Mouse (Mus musculus) cortical plate, adult 2 months (tissue): ENCODE results near the gene Syt16. TPM values are rescaled to one million over a fixed set of nuclear protein-coding genes. Genes with fewer than 3 reads are reported as not detected.

ENCODE experiments used
- H3K27ac ChIP-seq: fragments of 200-500 bp; 2 replicates; pipeline ENCODE4 v1.5.1; 2012; ENCODE audit warnings: low read length, control low read depth, inconsistent platforms; ENCODE audit not compliant: insufficient read depth
- H3K4me1 ChIP-seq: fragments of 200-500 bp; 2 replicates; pipeline ENCODE4 v1.6.1; 2011; ENCODE audit warnings: low read length; ENCODE audit not compliant: control insufficient read depth, insufficient read depth
- H3K4me3 ChIP-seq: fragments of 200-500 bp; 2 replicates; pipeline ENCODE4 v1.5.1; 2011; ENCODE audit warnings: mild to moderate bottlenecking, low read length, control low read depth; ENCODE audit not compliant: insufficient read depth
- CTCF ChIP-seq: fragments of 200-500 bp; IDR thresholded peaks from 2 replicates; pipeline ENCODE4 v1.5.1; 2011; ENCODE audit warnings: mild to moderate bottlenecking, control low read depth, low read length; ENCODE audit not compliant: insufficient read depth; ENCODE audit errors: extremely low read depth
- POLR2A ChIP-seq: fragments of 200-500 bp; IDR thresholded peaks from 2 replicates; pipeline ENCODE4 v1.6.1; 2011; ENCODE audit warnings: mild to moderate bottlenecking, low read length, control low read depth; ENCODE audit not compliant: insufficient read depth; ENCODE audit errors: extremely low read depth
- polyA plus RNA-seq: library from polyadenylated mRNA; depleted of rRNA; stranded (reverse); fragments of >200 nt; gene quantifications from 2 replicates; pipeline ENCODE4 v1.2.3, GENCODE M21; 2012; rRNA removed

The Syt16 gene
- 64.3 and 68.0 TPM in 2 replicates for polyA plus RNA-seq

DNA sequence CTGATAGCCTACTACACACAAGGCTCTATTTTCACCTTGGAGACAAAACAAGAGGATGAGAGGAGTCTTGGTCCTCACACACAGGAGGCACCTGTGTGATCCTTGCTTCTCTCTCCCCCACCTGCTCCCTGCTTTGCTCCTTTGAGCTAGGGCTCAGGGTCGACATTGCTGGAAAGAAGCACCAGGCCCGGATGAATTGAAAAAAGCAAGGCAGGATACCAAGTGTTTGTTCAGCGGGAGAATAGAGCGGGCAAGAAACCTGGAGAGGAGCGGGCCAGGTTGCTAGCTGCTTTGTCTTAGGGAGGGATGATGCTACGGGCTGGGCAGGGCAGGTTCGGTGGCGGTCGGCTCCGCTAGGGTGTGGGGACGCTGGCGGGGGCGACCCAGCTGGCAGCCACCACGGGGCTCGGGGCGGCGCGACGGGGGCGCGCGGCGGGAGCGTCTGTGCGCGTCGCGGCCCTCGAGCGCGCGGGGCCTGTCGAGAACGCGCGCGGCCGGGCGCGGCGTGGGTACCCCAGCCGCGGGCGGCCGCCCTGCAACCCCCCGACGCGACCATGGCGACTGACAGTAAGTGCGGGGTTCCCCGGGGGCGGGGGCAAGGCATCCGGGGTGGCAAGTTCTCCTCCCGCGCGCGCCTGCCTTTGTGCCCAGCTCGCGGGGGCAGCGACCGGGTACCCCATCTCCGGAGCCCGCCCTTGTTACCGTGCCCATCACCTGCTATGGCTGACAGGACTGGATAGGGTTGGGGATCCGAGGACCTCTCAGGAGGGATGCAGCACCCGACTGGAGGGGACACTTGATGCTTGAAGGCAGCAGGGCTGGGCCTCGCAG, at the start of gene Syt16:
Gene Syt16, plus strand, starts transcription at position 365 of the 831 bp plus-strand sequence.
- Histone ChIP-seq H3K4me3 (peak within 1 kb of the TSS; percentile 47), H3K27ac (peak within 1 kb of the TSS; percentile 92)

DNA sequence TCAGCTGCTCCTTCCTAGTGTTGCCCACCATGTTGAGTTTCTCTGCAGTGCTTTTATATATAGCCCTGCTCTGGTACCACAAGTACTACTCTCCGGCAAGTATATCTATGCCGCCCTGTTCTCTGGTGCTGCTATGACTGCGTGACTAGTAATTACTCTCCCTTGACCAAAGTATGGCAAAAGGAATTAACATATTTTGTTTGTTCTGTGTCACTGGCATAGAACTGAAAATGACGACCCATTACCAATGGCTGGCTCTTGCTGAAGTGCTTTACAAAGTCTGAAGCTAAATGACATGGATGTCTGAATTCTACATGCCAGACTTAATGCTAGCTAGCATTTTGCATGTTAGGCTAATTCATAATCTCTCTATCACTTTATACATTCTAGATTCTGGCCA, 49.0 kb upstream of the Syt16 start:
- Histone ChIP-seq H3K4me3 (no peak overlapping the region; the same call in 1 of the 2 replicates), H3K27ac (no peak overlapping the region), H3K4me1 (no peaks in the 10 kb centered on the region)
- no peak for TF ChIP-seq POLR2A
- no peak for TF ChIP-seq CTCF

More for the DNA sequence above, at the start of gene Syt16:
- TF ChIP-seq CTCF, result no peak
- TF ChIP-seq POLR2A, result peak; percentile 35; the same call in 1 of the 2 replicates
- H3K4me1 ChIP-seq, result no peaks in the 10 kb centered on the region

GRCm38 (mm10) chr12:73949318-73950058, 48.0 kb upstream of the Syt16 start:
- Histone ChIP-seq H3K27ac (0 out of 2 replicates have a peak overlapping the region, but pooled peaks have one; percentile 1), H3K4me3 (peak overlapping the region; percentile 47), H3K4me1 (no peaks in the 10 kb centered on the region)
- TF ChIP-seq CTCF (no peak), POLR2A (no peak)

GRCm38 (mm10) chr12:73952879-73953278, 44.6 kb upstream of the Syt16 start:
- no peak overlapping the region for H3K27ac ChIP-seq
- H3K4me1 ChIP-seq, result no peaks in the 10 kb centered on the region
- no peak overlapping the region for H3K4me3 ChIP-seq
- no peak for TF ChIP-seq CTCF
- no peak for TF ChIP-seq POLR2A

DNA sequence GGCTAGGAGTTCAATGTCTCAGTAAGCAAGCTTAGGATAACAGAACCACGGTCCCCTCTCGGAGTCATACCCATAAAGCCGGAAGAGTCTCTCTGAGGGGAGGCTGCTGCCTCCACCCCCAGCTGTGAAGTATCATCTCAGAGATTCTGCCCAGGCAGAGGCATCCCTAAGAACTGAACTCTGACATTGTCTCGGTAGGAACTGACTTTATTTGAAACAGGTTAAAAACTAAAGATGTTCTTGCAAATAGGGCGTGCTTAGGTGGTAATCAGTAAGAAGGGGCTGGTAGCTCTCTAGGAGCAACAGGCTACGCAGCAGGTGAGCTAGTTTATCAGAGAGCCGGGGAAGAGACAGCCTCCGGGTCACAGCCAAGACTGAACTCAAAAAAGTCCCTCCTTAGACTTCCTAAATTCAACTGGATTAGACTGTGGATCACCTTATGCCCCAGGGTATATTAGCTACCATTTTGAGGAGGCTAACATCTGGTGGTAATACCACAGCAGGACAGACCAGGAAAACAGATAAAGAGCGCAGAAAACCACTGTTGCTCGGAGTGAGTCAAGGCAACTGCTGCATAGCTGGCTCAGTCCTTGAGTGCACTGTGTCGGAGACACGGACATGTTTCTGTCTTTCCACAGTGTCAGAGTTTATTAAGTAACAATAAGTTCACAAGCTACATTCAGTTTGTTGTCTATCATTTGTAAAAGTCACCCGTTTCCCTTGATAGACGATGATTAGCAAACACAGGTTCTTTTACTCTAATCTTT, 43.9 kb upstream of the Syt16 start:
- Histone ChIP-seq H3K4me3 (no peak overlapping the region), H3K27ac (no peak overlapping the region), H3K4me1 (no peaks in the 10 kb centered on the region)
- no peak for TF ChIP-seq POLR2A
- TF ChIP-seq CTCF, result no peak

DNA sequence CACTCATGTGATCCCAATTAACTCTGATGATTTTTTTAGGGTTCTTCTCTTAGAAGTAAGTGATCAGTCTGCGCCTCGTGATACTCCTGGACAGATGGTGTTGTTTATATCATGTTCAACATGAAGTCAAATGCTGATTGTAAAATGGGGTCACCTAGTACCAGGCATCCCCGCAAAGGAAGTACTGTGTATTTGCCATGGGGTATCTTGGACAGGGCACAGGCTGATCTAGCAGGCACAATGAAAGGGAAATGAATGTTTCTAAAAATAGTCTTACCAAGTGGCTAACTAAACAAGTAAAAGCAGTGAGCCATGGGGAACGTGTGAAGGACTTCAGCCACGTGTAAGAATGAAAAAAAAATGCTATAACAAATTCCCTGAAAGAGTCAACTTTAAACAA, 42.7 kb upstream of the Syt16 start:
- H3K4me1 ChIP-seq, result no peaks in the 10 kb centered on the region
- H3K4me3 ChIP-seq, result no peak overlapping the region
- no peak overlapping the region for H3K27ac ChIP-seq
- TF ChIP-seq CTCF (no peak), POLR2A (no peak)

DNA sequence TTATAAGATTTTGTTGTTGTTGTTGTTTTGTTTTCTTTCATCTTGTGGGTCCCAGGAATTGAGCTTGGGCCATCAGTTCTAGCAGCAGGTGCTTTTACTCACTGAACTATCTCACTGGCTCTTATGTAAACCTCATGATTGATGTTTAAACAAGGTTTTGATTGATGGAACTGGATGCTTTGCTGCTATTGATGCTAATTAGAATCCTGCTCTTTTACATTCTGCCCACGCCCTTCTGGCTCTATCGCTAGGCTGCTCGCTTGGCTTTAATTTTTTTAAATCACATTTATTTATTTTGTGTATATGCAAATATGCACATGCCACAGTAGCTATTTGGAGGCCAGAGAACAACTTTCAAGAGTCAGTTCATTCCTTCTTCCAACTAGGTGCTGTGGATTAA, 39.8 kb upstream of the Syt16 start:
- Histone ChIP-seq H3K4me1 (no peaks in the 10 kb centered on the region), H3K4me3 (no peak overlapping the region), H3K27ac (no peak overlapping the region)
- TF ChIP-seq POLR2A (no peak), CTCF (no peak)

GRCm38 (mm10) chr12:73958830-73959229, 38.6 kb upstream of the Syt16 start:
- Histone ChIP-seq H3K27ac (no peak overlapping the region), H3K4me1 (no peaks in the 10 kb centered on the region), H3K4me3 (no peak overlapping the region)
- no peak for TF ChIP-seq CTCF
- no peak for TF ChIP-seq POLR2A

DNA sequence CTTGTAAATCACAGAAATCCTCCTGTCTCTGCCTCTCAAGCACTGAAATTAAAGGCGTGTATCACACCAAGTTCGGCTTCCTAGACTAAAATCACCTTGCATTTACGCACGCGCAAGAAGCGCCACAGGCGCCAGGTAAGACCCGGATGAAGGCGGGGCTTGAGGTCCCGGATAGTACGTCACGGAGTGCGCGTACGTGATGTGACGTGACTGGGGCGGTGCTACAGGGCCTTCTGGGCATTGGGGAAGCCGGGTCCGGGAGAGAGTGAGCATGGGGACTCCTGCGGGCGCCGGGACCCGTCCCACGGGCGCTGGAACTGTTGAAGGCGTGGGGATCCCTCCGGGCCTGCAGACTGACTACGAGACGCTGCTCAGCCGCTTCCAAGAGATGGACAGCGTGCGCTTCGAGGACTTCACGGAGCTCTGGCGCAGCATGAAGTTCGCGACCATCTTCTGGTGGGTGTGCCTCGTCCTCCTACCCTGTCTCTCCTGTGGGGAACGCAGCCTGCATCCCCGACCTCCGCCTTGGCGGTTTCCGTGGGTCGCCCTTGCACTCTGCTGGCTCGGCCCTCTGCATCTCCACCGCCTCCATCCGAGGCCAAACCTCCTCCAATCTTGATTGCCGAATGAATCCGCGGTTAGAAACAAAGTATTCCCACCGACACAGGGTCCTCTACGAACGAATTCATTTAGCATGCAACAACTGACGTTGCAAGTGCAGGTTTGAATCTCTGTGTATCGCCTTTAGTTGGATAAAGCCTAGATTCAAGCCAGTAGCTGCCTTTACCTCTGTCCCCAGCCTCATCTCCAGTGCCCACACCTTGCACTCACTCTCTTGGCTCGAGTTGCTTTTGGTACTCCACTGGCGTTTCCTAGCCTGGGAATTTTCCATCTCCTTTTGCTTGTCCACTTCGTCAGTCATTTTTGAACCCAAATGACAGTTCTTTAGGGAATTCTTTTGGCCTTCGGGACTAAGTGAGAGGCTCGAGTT, 32.9 kb upstream of the Syt16 start, which contains the start of gene Snapc1:
Gene Snapc1, plus strand, starts transcription at position 191 of the 991 bp plus-strand sequence.
- TF ChIP-seq CTCF (no peak), POLR2A (peak; percentile 71)
- peaks cover 2% of the 10 kb centered on the region; the same call in 1 of the 2 replicates for H3K4me1 ChIP-seq
- H3K4me3 ChIP-seq, result peak within 1 kb of the TSS; percentile 85
- 0 out of 2 replicates have a peak within 1 kb of the TSS, but pooled peaks have one; percentile 25 for H3K27ac ChIP-seq
